Mouse (Mus musculus): Measurements from ENCODE around the gene Apex1.
"Not testable (repeated sequence)": the region's sequence is repeated elsewhere in the genome, so short reads cannot be mapped to it uniquely, and the experiment has no call there.

Gene Apex1

GRCm38 (mm10) chr14:50924281-50925064, at the start of gene Apex1, which contains the start of gene Osgep:
Gene Apex1 (plus strand): TSS chr14:50924968.
Gene Osgep (minus strand): TSS chr14:50924893.
- DNase-seq: peak; percentile 98

- DNase-seq: no peak
Measured at GRCm38 (mm10) chr14:50875175-50875574, 49.6 kb upstream of the Apex1 start.

- no peak for DNase-seq
Measured at GRCm38 (mm10) chr14:50875591-50876230, 49.1 kb upstream of the Apex1 start.

- no peak for DNase-seq
Measured at GRCm38 (mm10) chr14:50876236-50876950, 48.4 kb upstream of the Apex1 start.

GRCm38 (mm10) chr14:50891621-50892020, 33.1 kb upstream of the Apex1 start:
- DNase-seq: no peak

- no peak for DNase-seq
Measured at GRCm38 (mm10) chr14:50892091-50892490, 32.7 kb upstream of the Apex1 start.

GRCm38 (mm10) chr14:50892541-50893459, 32.0 kb upstream of the Apex1 start:
- no peak for DNase-seq

- DNase-seq: no peak
Measured at GRCm38 (mm10) chr14:50895407-50895806, 29.4 kb upstream of the Apex1 start.

- DNase-seq: peak; percentile 60
Measured at GRCm38 (mm10) chr14:50895985-50896746, 28.6 kb upstream of the Apex1 start.

GRCm38 (mm10) chr14:50896747-50897373, 27.9 kb upstream of the Apex1 start:
- DNase-seq: no peak

GRCm38 (mm10) chr14:50897374-50897765, 27.4 kb upstream of the Apex1 start, which contains the start of gene Klhl33:
Gene Klhl33 (minus strand): TSS chr14:50897507.
- DNase-seq: no peak

GRCm38 (mm10) chr14:50897992-50898391, 26.8 kb upstream of the Apex1 start:
- not testable (repeated sequence) for DNase-seq

GRCm38 (mm10) chr14:50903973-50904827, 20.6 kb upstream of the Apex1 start:
- no peak for DNase-seq

GRCm38 (mm10) chr14:50904828-50905129, 20.0 kb upstream of the Apex1 start:
- no peak for DNase-seq

GRCm38 (mm10) chr14:50905327-50905726, 19.4 kb upstream of the Apex1 start:
- DNase-seq: not testable (repeated sequence)

- DNase-seq: no peak
Measured at GRCm38 (mm10) chr14:50908126-50908525, 16.6 kb upstream of the Apex1 start.

- no peak for DNase-seq
Measured at GRCm38 (mm10) chr14:50911356-50911755, 13.4 kb upstream of the Apex1 start.

GRCm38 (mm10) chr14:50923437-50923836, 1.3 kb upstream of the Apex1 start:
- DNase-seq: not testable (repeated sequence)

- DNase-seq: no peak
Measured at GRCm38 (mm10) chr14:50925111-50925920, 548 bp downstream of the Apex1 start.
